Mouse (Mus musculus) brown adipose tissue, adult 24 weeks (tissue): Measurements from ENCODE around the gene Ptpn6. TPM values are rescaled to one million over a fixed set of nuclear protein-coding genes. Genes with fewer than 3 reads are reported as not detected.

Experiments
- H3K27ac ChIP-seq: fragments of 200-500 bp; replicated peaks from 2 replicates; pipeline ENCODE4 v1.5.1; 2012; ENCODE audit warnings: low read depth, mild to moderate bottlenecking, low read length
- H3K4me1 ChIP-seq: fragments of 200-500 bp; 2 replicates; pipeline ENCODE4 v1.6.1; 2012; ENCODE audit warnings: low read length, mixed read lengths; ENCODE audit not compliant: control insufficient read depth, insufficient read depth, insufficient read length
- H3K4me3 ChIP-seq: fragments of 200-500 bp; 2 replicates; pipeline ENCODE4 v1.5.1; 2012; ENCODE audit warnings: low read depth, mild to moderate bottlenecking, low read length, moderate library complexity; ENCODE audit not compliant: insufficient read depth
- polyA plus RNA-seq: library from polyadenylated mRNA; stranded (reverse); fragments of >200 nt; gene quantifications from 2 replicates; pipeline ENCODE4 v1.2.4, GENCODE M21; 2012; ENCODE audit not compliant: missing spikeins, insufficient read depth, insufficient read length

Ptpn6 gene
- polyA plus RNA-seq, 1 experiment = 13.5 TPM

DNA sequence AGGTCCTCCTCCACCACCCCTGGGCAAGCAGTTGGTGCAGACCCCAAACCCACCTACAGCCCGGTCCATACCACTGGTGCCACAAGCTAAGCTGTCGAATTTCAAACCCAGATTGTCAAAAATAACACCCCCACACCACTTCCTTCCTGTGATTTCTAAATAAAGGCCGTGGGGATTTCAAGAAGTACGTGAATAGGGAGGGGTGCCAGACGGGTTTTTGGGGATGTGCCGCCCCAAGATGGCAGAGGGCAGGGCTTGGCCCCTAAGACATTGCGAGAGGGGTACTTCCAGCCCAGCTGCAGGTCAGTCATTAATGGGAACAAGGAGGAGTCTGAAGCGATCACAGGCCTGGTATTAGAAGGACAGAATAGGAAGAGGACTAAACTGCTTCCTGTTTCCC is 15.0 kb downstream of the Ptpn6 start:
- Histone ChIP-seq H3K4me1 (no peaks in the 10 kb centered on the region), H3K4me3 (no peak overlapping the region), H3K27ac (0 out of 2 replicates have a peak overlapping the region, but pooled peaks have one; percentile 3)

GRCm38 (mm10) chr6:124722876-124723473 is 15.5 kb downstream of the Ptpn6 start:
- Histone ChIP-seq H3K27ac (0 out of 2 replicates have a peak overlapping the region, but pooled peaks have one; percentile 3), H3K4me1 (no peaks in the 10 kb centered on the region), H3K4me3 (no peak overlapping the region)

GRCm38 (mm10) chr6:124720904-124721303 is 17.6 kb downstream of the Ptpn6 start:
- Histone ChIP-seq H3K4me3 (no peak overlapping the region), H3K4me1 (no peaks in the 10 kb centered on the region), H3K27ac (no peak overlapping the region)

DNA sequence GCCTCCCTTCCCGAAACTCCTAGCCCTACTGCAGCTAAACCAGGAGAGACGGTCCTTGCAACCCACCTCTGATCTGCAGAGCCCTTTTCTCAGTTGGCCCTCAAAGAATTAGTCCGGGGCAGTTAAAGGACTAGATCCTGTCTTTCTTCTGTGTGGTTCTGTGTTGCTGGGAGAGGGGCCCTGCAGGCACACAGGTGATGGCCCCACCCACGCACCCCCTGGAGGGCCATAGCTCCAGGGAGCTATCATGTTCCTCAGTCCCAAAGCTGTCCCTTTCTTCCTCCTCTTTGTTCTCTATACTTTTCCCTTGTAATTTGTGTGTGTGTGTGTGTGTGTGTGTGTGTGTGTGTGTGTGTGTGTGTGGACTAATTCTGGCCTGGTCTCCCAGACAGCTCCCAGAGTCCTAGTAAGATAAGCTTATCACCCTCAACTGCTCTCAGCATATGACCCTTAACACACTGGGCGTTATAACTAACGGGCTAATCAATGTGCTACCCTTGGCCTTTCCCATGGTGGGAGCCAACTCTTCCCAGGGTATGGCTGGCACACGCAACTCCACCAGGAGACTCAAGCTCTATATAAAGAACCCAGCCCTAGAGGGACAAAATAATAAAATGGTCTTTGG is 19.0 kb downstream of the Ptpn6 start:
- H3K27ac ChIP-seq = no peak overlapping the region
- H3K4me1 ChIP-seq = no peaks in the 10 kb centered on the region
- no peak overlapping the region for H3K4me3 ChIP-seq

GRCm38 (mm10) chr6:124718703-124719102 is 19.8 kb downstream of the Ptpn6 start:
- Histone ChIP-seq H3K4me3 (no peak overlapping the region), H3K27ac (no peak overlapping the region)

GRCm38 (mm10) chr6:124717968-124718367 is 20.5 kb downstream of the Ptpn6 start:
- Histone ChIP-seq H3K27ac (no peak overlapping the region), H3K4me3 (no peak overlapping the region)

More at GRCm38 (mm10) chr6:124718703-124719102, 19.8 kb downstream of the Ptpn6 start:
- H3K4me1 ChIP-seq = peaks cover 3% of the 10 kb centered on the region; the same call in 1 of the 2 replicates

DNA sequence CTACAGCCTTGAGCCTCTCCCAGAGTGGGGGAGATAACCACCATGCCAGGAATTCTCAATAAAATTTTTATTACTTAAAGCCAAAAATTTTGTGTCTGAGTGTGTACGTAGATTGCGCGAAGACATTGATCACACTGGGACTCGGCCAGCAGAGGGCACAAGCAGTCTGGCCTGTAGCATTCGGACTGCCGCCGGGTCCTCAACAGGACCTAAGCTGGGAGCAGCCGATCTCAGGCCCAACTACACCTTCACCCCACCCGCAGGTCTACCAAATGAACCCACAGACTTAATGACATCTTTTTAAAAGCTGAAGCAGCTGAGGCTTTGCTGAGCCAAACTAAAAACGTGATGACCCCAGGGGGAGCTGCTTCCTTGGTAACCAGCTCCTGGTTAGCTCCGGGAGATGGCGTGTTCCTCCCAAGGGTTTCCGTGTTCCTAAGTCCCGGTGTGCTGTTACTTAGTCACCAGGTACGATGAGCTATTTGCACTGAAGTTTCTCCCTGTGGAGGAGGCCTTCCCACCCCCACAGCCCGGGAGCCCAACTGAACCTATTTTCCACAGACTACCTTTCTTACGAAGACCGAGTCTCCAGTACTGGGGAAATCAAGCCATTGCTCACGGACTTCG is 21.5 kb downstream of the Ptpn6 start:
- Histone ChIP-seq H3K4me3 (no peak overlapping the region), H3K4me1 (peaks cover 9% of the 10 kb centered on the region), H3K27ac (no peak overlapping the region)

More at GRCm38 (mm10) chr6:124717968-124718367, 20.5 kb downstream of the Ptpn6 start:
- peaks cover 8% of the 10 kb centered on the region for H3K4me1 ChIP-seq

DNA sequence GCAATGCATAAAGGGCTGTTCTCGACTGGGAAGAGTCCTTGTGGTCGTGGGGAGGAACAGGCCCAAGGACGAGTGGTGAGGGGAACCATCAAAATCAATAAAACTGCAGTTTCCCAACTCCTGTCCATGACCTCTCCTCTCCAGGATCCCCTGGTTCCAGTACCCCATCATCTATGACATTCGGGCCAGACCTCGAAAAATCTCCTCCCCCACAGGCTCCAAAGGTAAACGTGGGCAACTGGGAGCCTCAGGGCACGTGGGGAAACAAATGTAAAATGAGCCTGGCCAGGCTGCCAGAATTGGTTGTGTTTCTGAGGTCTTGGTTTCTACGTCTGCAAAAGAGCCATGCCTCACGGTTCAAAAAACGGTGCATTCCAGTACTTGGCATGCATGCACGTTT is 25.6 kb downstream of the Ptpn6 start:
- Histone ChIP-seq H3K27ac (peak overlapping the region; percentile 77), H3K4me1 (peaks cover 9% of the 10 kb centered on the region), H3K4me3 (peak overlapping the region; percentile 72)

GRCm38 (mm10) chr6:124711824-124712782 is 26.4 kb downstream of the Ptpn6 start, which contains the start of the genes Emg1 and Phb2:
Gene Emg1, minus strand, starts transcription at chr6:124712178.
Gene Phb2, plus strand, starts transcription at chr6:124712336.
- Histone ChIP-seq H3K4me1 (peaks cover 9% of the 10 kb centered on the region), H3K4me3 (peak within 1 kb of the TSS; percentile 86), H3K27ac (peak within 1 kb of the TSS; percentile 83)

DNA sequence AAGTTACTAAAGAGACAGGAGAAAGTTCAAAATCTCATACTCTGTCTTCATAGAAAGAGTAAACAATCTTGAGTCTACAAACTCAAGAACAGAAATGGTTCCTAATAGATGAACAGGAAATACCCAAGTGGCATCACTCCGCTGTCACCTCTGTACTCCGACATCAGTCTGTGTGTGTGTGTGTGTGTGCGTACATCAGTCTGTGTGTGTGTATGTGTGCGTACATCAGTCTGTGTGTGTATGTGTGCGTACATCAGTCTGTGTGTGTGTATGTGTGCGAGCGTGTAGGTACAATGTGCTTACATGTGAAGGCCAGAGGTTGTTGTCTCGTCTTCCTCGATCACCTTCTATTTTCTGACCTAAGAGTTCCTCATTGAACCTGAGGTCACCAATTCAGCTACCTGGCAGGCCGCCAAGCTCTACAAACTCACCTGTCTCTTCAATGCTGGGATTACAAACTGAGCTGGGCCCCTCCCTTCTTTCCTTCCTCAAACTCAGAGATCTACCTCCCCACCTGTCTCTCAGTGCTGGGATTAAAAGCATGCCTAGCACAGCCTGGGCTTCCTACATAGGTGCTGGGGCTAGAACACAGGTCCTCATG is 30.1 kb downstream of the Ptpn6 start:
- H3K4me3 ChIP-seq = no peak overlapping the region
- H3K27ac ChIP-seq = no peak overlapping the region
- H3K4me1 ChIP-seq = peaks cover 5% of the 10 kb centered on the region; the same call in 1 of the 2 replicates

GRCm38 (mm10) chr6:124706061-124706627 is 32.4 kb downstream of the Ptpn6 start:
- Histone ChIP-seq H3K4me1 (no peaks in the 10 kb centered on the region), H3K4me3 (no peak overlapping the region), H3K27ac (no peak overlapping the region)

DNA sequence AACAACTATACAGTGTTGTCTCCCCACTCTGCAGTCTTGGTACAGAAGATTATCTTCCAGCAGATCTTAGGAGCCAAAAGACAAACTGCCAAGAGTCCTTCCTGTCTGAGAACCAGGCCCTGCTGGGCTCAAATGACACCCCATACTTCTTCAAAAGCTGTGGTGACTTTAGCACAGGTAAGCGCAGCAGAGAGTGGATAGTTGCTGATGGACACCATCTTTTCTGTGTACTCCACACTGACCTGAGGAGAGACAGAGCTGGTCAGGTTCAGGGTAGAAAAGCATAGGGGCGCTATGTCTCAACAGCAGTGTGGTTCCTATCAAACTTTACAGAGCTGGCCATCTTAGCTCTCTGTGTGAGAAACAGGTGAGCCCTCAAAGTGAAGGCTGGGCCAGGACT is 34.1 kb downstream of the Ptpn6 start:
- no peaks in the 10 kb centered on the region for H3K4me1 ChIP-seq
- no peak overlapping the region for H3K4me3 ChIP-seq
- H3K27ac ChIP-seq = no peak overlapping the region

- Histone ChIP-seq H3K4me1 (no peaks in the 10 kb centered on the region), H3K4me3 (no peak overlapping the region), H3K27ac (no peak overlapping the region)
Measured at GRCm38 (mm10) chr6:124703789-124704188, 34.7 kb downstream of the Ptpn6 start.

- Histone ChIP-seq H3K4me3 (no peak overlapping the region), H3K4me1 (no peaks in the 10 kb centered on the region), H3K27ac (no peak overlapping the region)
Measured at GRCm38 (mm10) chr6:124702784-124703103, 35.8 kb downstream of the Ptpn6 start.
